Mouse (Mus musculus) gastrocnemius, postnatal 14 days (tissue): ENCODE results near the gene Rbms3. TPM values are rescaled to one million over a fixed set of nuclear protein-coding genes. Genes with fewer than 3 reads are reported as not detected.

Source experiments
- DNase-seq: peaks from one replicate; pipeline ENCODE4 v3.0.0; 2021; ENCODE audit warnings: mixed read lengths
- intact Hi-C: fragments of 180-260 bp; cut with DNase I; formaldehyde crosslinking; loops from one replicate; pipeline ENCODE4 v1.15.1; 2025; ENCODE audit warnings: low total_unique reads
- total RNA-seq, 2 experiments: library from RNA; stranded (reverse); gene quantifications; 2 replicates each; pipeline ENCODE4 v1.2.3; 2021

Gene Rbms3
- total RNA-seq, 2 experiments from 2014 or later = 14.3 to 17.7 TPM

DNA sequence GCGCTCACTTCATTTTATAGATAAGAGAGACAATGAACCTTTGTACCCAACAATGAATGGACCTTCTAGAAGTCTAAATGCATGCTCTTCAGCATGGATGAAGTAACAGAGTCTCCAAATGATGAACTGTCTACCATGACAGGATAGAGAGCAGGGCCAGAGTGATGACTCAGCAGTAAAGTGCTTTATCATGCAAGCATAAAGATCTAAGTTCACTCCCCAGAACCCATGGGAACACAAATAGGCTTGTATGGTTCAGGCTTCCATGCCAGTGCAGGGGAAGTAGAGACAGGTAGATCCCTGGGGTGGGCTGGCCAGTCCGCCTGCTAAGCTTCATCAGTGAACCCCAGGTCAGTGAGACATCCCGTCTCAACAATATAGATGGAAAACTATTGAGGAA lies 489.7 kb downstream of the Rbms3 start:
- intact Hi-C loops = no loop called here
- DNase-seq = no peak

DNA sequence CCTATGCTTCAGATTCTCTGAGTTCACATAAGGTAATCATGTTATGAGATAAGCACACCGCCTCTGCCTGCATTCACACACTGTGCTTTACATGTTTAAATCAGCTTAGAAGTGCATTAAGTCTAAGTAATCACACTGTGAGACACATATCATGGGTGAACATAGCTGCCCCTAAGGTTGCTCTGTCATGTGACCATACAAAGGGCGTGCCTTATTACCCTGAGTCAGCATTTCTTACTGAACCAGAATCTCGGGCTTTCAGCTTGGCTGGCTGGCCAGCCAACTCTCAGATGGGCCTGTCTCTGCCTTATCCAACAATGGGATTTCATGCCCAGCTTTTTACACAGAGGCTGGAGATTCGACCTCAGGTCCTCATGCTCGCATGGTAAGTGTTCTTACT lies 493.3 kb downstream of the Rbms3 start:
- DNase-seq = no peak
- intact Hi-C loops = no loop called here

DNA sequence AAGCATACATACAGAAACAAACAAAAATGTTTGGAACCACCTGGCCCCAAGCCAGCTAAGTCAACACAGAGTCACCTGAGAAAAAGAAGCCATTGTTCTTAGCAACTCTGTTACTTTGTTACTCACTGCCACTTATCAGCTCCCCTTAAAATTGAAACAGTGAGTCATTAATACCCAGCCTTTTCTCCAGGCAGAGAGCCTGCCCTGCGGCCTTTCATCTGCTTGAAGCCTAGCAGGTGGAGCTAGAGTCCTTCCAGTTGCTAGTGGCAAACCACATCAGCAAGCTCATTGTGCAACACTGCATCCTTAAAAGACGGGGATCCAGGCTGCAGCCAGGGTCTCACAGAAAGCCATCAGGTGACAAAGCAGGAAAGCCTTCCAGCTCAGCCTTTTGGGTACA lies 495.7 kb downstream of the Rbms3 start:
- intact Hi-C loops = no loop called here
- no peak for DNase-seq

DNA sequence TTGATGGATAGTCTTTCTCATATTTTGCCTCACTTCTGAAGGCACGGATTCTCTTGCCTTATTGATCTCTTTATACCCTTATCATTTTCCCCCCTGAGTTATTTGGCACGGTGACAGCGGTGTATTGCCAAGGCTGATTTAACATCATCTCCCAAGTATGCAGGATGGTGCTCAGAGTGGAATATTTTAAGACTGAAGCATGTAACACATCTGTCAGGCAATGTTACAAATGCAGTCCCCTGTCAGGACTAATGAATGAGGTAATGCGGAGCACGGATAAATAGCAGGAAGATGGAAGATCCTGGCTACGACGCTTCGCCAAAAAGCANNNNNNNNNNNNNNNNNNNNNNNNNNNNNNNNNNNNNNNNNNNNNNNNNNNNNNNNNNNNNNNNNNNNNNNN lies 502.9 kb downstream of the Rbms3 start:
- intact Hi-C loops = no loop called here
- no peak for DNase-seq

DNA sequence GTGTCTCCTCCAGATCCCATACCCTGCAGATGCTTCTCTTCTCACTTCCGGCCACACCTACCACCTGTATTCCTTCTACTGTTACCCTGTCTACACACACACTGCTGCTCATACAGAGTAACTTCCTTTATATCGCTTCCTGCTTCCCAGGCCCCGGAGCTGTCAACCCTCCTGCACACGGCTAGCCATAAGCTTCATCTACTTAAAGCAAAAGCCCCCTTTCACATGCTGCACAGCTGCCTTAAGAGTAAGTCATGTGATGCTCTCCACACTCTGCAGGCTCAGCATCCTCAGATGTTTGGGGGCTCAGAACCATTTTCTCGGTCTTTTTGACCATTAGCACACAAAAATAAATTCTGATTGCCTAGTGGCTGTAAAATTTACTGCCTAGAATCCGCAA lies 503.9 kb downstream of the Rbms3 start:
- DNase-seq = no peak

DNA sequence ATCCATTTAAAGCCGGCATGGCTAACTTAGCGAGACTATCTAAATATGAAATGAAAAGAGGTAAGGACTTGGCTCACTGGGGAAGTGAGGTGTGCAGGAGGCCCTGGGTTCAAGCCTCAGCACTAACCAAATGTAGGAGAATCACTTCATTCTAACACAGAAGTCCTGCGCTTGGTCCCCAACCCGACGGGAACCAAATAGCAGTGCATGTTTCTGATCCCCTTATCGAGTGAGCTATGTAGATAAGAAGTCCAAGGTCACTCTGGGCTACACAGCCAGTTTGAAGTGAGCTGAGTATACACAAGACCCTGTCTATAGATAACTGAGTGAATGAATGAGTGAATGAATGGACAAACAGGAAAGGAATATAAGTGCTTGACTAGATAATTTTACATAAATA lies 508.1 kb downstream of the Rbms3 start:
- intact Hi-C loops = no loop called here

More for the DNA sequence above, 503.9 kb downstream of the Rbms3 start:
- intact Hi-C loops = no loop called here

DNA sequence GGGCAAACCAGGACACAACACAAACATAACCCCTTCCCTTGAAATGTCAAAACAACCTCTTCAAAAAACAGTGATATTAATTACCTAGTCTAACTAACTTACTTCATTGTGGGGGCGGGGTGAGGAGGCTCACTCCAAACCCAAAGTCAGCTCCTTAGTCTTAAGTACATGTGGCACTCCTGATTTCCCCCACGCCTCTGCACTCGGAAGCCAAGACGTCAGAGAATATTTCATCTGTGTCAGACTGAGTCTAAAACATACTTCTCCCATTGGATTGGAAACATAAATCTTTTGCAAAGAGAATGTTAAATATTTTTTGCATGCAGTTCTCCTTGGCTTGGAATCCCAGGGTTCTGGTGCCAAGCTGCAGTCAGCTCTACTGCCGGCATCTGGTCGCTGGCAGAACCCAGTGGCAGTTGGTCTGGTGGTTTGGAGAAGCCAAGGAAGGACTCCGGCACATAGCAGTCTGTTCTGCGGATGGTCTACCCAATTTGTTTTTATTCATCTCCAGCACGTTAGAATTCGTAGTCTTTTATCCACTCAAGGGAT lies 512.5 kb downstream of the Rbms3 start:
- DNase-seq = peak; percentile 42
- intact Hi-C loops = no loop called here

More for the DNA sequence above, 508.1 kb downstream of the Rbms3 start:
- DNase-seq = no peak

DNA sequence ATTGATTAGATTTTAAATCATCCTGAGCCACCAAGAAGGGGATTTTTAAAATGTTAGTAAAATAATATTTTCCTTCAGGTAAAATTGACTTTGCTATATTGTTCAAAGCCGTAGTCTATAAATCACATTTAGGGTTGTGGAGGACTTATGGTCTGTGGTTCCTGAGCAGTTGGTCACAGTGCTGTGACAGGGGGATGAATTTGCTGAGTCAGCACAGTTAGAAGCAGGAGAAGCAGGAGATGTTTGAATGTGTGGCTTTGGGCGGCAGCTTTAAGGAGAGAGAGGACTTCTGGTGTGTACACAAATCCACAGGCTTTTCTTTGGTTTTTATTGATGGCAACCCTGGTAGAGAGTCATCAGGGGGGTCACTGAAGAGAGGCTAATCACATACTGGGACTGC lies 514.1 kb downstream of the Rbms3 start:
- intact Hi-C loops = no loop called here
- DNase-seq = no peak

DNA sequence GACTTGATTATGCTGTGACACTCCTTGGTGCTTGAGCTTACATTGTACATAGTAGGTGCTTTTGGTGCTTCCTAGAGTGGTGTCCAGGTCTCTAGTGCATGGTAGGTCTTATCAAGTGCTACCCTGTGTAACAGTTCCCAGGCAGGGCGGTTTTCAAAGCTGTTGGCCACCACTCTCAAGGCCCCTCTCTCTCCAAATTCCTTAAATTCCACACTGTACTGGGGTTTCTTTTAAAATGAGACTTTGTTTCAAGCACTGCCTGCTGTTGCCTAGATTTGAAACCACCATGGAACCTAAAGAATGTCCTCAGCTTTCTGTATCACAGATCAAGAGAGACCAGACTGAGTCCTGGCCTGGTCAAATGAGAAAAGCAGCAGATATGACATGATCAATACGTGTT lies 516.1 kb downstream of the Rbms3 start:
- DNase-seq = no peak

DNA sequence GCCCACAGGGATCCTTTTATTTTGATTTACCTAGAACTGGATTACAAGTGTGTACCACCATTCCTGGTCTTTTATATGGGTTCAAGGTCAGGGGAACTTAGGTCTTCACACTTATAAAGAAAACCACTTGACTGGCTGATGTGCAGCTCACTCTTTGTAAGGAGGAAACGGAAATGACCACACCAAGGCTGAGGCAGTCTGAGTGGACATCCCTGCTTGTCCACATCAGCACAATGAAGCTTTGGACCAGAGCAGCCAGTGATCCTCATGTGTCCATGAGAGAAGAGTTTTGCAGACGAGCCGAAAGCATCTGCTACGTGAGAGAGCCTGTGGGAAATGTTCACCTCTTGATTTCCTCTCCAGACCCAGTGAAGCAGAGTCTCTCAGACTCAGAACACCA lies 521.8 kb downstream of the Rbms3 start:
- intact Hi-C loops = no loop called here
- DNase-seq = no peak

More for the DNA sequence above, 516.1 kb downstream of the Rbms3 start:
- intact Hi-C loops = no loop called here

DNA sequence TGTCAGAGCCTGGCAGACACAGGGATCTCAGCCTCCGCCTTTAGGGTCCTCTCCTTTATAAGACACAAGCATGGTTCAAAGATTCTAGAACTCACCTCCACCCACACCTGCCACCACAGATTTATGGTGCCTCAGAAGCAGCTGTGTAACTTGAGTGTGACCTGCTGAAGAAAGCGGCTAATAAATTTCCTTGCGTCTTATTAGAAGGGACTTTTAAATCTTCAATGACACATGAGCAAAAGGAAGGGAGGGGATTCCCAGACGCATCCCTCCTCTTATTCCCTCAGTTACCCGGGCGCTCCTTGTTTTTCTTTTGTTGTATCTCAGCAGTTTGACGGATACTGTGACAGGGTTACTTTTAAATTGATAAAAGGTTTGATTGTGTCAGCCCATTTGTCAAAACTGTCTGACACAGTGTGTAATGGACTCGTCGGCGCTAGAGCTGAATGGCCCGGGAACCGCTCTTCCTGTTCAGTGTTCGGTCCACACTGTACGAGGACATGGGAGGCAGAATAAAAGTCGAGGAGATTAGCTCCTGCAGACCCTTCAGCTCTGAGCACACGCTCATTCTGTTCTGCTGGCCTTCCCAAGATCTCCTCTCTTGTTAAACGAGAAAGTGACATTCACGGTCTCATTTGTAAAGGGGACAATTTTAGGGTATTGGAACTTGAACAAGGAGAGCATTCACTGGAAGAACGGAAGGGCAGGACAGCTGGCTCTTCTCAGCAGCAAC lies 527.3 kb downstream of the Rbms3 start:
- DNase-seq = no peak
- intact Hi-C loops = no loop called here

DNA sequence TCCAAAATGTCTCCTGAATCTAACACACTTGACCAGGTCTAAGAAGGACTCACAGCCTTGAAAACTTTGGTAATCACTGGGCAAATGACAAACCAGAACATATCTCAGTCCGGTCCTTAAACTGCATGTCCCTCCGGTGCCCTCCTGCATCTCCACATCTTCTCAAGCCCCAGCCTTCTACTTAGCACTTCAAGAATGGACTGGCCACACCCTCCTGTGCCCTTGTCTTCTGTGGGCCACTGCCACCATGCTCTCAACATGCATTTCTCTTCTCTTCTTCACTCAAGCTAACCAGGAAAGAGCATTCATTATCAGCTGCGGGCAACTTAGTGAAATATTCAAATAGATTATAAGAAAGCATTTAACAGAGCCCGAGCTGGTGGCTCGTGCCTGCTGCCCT lies 529.5 kb downstream of the Rbms3 start:
- no peak for DNase-seq
- intact Hi-C loops = no loop called here

DNA sequence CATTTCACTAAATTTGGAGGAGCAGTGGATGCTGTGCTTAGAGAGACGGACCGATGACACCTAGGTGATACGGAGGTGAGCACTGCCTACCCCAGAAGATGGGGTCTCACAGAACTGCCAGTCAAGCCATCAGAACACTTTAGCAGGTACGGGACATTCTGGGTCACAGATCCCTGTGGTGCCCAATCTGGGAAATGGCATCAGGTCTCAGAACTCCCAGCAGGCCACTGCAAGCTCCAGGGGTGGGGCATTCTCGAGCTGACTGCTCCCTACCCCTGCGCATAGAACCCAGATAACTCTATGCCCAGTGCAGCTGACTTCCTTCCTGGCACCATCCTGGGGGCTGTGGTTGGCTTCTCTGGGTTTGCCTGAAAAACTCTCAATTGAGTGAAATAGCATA lies 536.2 kb downstream of the Rbms3 start:
- intact Hi-C loops = no loop called here
- DNase-seq = no peak

DNA sequence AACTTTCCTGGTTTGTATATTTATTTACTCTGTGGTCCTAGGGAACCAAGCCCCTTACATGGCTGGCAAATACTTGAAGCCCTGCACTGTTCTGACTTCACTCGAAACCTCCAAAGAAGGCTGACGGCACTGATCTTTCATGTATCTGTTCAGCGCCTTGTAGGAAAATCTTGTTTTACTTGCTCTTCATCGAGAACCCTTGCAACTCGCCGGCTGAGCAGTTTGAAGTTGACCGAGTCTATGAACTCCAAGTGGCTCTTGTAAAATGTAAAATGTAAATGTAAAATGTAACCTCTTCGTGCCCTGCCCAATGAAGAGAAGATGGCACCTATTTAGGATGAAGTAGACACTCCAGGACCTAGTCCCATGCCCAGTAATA lies 537.5 kb downstream of the Rbms3 start:
- no peak for DNase-seq
- intact Hi-C loops = no loop called here

DNA sequence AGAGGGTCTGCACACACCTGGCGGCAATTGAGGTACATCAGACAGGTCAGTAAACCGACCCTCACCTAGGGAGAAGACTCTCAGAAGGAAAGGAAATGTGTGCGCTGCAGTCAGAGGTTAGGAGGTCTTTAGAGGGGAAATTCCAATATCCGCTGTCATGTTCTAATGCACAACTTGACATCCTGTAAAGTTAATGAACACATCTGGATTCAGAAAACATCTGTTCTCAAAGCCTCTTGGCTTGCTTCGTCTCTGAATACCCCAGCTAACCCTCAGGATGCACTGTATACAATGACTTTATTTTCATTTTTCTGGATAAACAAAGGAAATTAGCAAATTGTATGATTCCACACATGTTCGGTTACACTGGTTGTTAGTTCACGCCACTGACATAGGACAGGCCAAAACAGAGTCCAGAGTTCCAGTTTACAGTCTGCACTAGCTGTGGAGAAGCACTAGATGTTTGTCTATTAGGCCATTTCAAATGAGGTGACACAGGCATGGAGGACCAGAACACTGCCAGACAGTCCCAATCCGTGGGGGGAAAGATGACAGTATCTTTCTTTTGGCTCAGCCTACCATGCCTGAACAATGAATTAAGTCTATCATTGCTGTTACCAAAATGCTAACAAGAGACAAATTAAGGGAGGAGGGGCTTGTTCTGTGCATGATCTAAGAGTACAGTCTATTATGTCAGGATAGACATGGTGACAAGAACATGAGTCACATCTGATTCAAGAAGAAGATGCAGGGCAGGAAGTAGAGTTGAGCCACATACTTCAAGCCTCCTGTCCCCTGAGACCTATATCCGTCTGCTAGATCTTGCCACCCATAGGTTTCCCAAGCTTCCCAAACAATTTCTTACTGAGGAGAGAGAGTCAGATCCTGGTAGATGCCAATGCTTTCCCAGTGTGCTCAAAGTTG lies 538.2 kb downstream of the Rbms3 start:
- DNase-seq = no peak
- intact Hi-C loops = no loop called here

DNA sequence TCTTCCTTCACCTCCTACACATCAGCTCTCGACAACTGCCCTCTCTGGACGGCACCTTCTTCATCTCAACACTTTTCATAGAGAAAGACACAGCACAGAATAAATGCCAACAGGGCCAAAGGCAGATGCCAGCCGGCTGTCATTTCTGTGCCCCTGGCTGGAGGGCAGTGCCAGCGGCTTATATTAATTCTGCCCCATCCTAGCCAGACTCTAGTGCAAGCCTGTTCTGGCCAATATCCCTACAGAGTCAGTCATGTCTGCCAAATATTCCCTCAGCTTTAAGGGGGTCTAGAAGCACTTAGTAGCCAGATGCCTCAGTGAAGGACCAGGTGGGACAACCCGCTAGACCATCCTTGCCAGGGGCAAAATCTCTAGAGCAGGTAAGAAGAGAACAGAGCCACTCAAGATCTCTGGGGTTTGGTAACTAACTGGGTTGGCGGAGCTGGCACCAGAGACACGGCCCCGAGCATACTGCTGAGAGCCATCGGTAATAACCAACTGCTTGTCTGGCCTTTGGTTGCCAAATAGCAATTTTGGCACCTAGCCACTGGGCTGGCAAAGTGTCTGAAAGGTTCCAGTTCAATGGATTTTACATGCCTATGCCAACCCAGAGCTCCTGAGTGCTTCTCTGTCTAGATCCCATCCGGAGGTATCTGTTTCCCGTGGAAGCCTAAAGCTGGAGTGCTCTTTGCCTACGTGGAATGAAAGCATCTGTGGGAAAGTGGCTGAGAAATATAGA lies 540.1 kb downstream of the Rbms3 start:
- DNase-seq = peak; percentile 49

DNA sequence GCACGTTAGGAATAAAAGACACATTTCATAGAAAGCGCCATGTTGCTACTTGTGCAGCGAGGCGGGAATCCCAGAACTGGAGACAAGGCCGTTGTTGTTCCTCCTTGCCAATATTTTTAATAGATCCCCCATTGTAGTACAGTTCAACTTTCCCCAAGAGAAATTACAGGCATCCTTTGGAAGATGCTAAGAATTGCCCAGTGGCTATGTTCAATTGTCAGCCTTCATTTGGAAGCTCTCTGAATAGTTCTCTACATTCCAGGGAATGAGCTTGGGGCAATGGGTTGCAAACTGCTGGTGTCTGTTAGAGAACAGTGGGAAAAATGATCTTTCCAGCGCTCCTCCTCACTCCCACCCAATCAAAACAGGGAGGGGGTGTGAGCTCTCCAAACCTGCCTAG lies 541.4 kb downstream of the Rbms3 start:
- no peak for DNase-seq
- intact Hi-C loops = no loop called here

More for the DNA sequence above, 540.1 kb downstream of the Rbms3 start:
- intact Hi-C loops = no loop called here

DNA sequence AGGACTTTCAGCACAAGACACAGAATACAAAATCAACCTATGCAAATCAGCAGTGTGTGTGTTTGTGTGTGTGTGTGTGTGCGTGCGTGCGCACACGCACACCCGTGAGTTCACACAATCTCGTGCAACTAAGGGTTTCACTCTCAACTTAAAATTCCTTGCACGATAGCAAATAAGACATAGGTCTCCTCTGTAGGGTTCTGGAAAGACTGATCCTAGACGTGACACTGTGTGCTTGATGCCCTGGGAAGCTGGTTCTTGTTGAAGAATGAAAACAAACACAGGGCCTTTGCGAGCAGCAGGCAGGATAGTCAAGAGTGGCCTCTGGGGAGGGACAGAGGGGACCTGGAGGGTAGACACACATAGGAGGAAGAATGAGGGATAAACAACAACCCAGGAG lies 544.0 kb downstream of the Rbms3 start:
- intact Hi-C loops = no loop called here
- DNase-seq = no peak

DNA sequence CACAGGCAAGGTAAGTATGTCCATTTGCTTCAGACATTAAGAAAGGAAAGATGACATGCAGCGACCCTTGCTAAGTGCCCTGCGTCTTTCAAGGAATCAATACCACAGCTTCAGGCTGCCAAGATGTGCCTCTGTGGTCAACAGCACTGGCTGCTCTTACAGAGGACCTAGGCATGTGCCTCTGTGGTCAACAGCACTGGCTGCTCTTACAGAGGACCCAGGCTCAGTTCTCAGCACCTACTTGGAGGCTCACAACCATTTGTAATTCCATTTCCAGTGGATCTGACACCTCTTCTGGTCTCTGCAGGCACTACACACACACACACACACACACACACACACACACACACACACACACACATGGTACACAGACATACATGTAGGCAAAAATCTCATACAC lies 545.2 kb downstream of the Rbms3 start:
- intact Hi-C loops = no loop called here
- DNase-seq = no peak

DNA sequence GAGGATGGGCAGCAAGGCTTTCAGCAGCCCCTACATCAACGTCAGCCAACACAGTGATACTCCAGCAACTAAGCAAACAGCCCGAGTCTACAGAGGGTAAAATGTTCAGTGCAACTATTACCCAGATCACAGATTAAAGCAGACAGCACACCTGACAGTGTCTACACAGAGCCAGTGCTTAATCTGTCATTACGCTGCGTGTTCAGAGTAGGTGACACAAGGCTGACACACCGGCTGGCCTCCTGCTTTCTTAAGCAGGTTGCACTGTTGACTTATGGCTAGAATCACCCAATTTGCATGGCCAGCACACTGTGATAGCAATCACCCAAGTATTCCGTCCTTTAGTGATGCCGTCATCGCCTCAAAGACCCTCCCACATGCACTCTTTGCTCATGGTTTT lies 550.2 kb downstream of the Rbms3 start:
- no peak for DNase-seq
- intact Hi-C loops = no loop called here
